Mouse (Mus musculus) bone marrow, adult 2 months (tissue): ENCODE results near the gene Eif3d.

Experiments
- CTCF ChIP-seq: fragments of 200-500 bp; IDR thresholded peaks from 2 replicates; pipeline ENCODE4 v1.5.1; 2011; ENCODE audit warnings: low read length, control low read depth; ENCODE audit not compliant: control insufficient read depth, insufficient read depth
- POLR2A ChIP-seq: fragments of 200-500 bp; IDR thresholded peaks from 2 replicates; pipeline ENCODE4 v1.6.1; 2011; ENCODE audit warnings: low read depth, mild to moderate bottlenecking, control low read depth, low read length, borderline replicate concordance; ENCODE audit not compliant: control insufficient read depth

- TF ChIP-seq CTCF = peak; percentile 88
- TF ChIP-seq POLR2A = no peak
Measured at GRCm38 (mm10) chr15:77916851-77917544, 53.6 kb downstream of the Eif3d start.
